18 mouse cellular contexts compared by ENCODE assay signal in the genomic region with DNA sequence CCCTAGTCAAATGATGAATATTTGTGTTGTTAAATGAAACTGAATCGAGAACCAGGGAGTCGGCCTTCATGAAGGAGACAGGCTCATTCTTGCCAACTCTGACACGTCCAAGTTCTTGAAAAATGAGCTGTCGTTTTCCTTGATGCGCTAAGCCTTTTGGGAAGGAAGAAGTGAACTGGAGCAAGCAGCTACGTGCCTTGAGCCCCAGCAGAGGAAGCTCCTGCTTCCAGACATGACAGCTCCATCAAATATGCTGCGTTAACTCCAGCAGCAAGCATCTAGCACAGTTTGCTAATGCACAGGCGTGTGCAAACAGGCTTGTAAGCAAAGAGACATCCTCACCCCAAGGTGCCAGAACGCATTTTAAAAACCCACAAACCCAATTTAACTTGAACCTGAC.
DNase-seq lines count a peak whose midpoint lies in the region; ATAC-seq and TF ChIP-seq lines count a peak whose summit lies in the region.
"Had no signal": no experiment of that assay in that cellular context is flagged by ENCODE, and none has a peak within 500 bp of the region (broad histone marks: within the 10 kb centered on the region; RNA-seq: fewer than 3 reads in every experiment).

No protein-coding gene starts in this region.

- H3K27me3 ChIP-seq in forebrain, postnatal 0 days (ENCODE audit: insufficient read depth, low read length): no peaks in the 10 kb centered on the region
- H3K27me3 ChIP-seq in forebrain, embryonic 11.5 days (ENCODE audit: control insufficient read depth, insufficient read depth, low read length): no peaks in the 10 kb centered on the region
- no peaks in the 10 kb centered on the region for H3K27me3 ChIP-seq in lung, embryonic 15.5 days
- H3K27me3 ChIP-seq in embryonic facial prominence, embryonic 14.5 days (replicated peaks; ENCODE audit: control insufficient read depth, insufficient read depth, low read length): no peaks in the 10 kb centered on the region

- no peak overlapping the region for H3K4me3 ChIP-seq in forebrain, postnatal 0 days (ENCODE audit: low read depth, low read length)
- H3K4me3 ChIP-seq in forebrain, embryonic 11.5 days (ENCODE audit: low read depth, low read length): no peak overlapping the region
- H3K4me3 ChIP-seq in lung, embryonic 15.5 days: no peak overlapping the region
- H3K4me3 ChIP-seq in embryonic facial prominence, embryonic 14.5 days (ENCODE audit: low read depth, low read length): no peak overlapping the region
- H3K4me3 ChIP-seq: midbrain, embryonic 10.5 days had no signal

- H3K36me3 ChIP-seq in forebrain, postnatal 0 days (ENCODE audit: insufficient read depth): no peaks in the 10 kb centered on the region
- H3K36me3 ChIP-seq in forebrain, embryonic 11.5 days (ENCODE audit: control insufficient read depth, insufficient read depth, low read length): no peaks in the 10 kb centered on the region
- no peaks in the 10 kb centered on the region for H3K36me3 ChIP-seq in lung, embryonic 15.5 days
- H3K36me3 ChIP-seq in embryonic facial prominence, embryonic 14.5 days (ENCODE audit: control insufficient read depth, insufficient read depth, low read length): no peaks in the 10 kb centered on the region
- H3K36me3 ChIP-seq: midbrain, embryonic 10.5 days had no signal

- H3K4me2 ChIP-seq in forebrain, postnatal 0 days (ENCODE audit: low read depth): no peak overlapping the region
- H3K4me2 ChIP-seq in forebrain, embryonic 11.5 days (ENCODE audit: low read depth, low read length, severe bottlenecking): no peak overlapping the region
- no peak overlapping the region for H3K4me2 ChIP-seq in lung, embryonic 15.5 days
- no peak overlapping the region for H3K4me2 ChIP-seq in embryonic facial prominence, embryonic 14.5 days (ENCODE audit: low read depth, low read length)

- H3K9ac ChIP-seq in forebrain, postnatal 0 days: no peak overlapping the region
- H3K9ac ChIP-seq in forebrain, embryonic 11.5 days (ENCODE audit: low read length): no peak overlapping the region
- H3K9ac ChIP-seq in lung, embryonic 15.5 days: no peak overlapping the region
- no peak overlapping the region for H3K9ac ChIP-seq in embryonic facial prominence, embryonic 14.5 days (ENCODE audit: low read depth, low read length)
- H3K9ac ChIP-seq: liver, postnatal 0 days had no signal

- WGBS in forebrain, postnatal 0 days: 69% methylated on average over 9 of the region's 9 CpGs
- 91% methylated on average over 9 of the region's 9 CpGs for WGBS in forebrain, embryonic 11.5 days
- 38% methylated on average over 9 of the region's 9 CpGs for WGBS in lung, embryonic 15.5 days
- 58% methylated on average over 9 of the region's 9 CpGs for WGBS in embryonic facial prominence, embryonic 14.5 days

- ATAC-seq in forebrain, postnatal 0 days: no peak
- no peak for ATAC-seq in forebrain, embryonic 11.5 days (replicated peaks; ENCODE audit: low FRiP score)
- ATAC-seq in lung, embryonic 15.5 days (ENCODE audit: borderline replicate concordance, extremely low read depth, low FRiP score, low TSS enrichment): peak; percentile 69
- peak; percentile 80; the same call in 1 of the 2 replicates for ATAC-seq in embryonic facial prominence, embryonic 14.5 days (ENCODE audit: low read depth)
- ATAC-seq: forebrain, embryonic 16.5 days; liver, postnatal 0 days had no signal

- no peak overlapping the region for H3K27ac ChIP-seq in forebrain, postnatal 0 days (ENCODE audit: low read depth, low read length)
- H3K27ac ChIP-seq in forebrain, embryonic 11.5 days (ENCODE audit: low read depth, low read length): no peak overlapping the region
- peak overlapping the region; percentile 11; the same call in 1 of the 2 replicates for H3K27ac ChIP-seq in lung, embryonic 15.5 days
- 0 out of 2 replicates have a peak overlapping the region, but pooled peaks have one; percentile 28 for H3K27ac ChIP-seq in embryonic facial prominence, embryonic 14.5 days (replicated peaks; ENCODE audit: low read depth, low read length)
- H3K27ac ChIP-seq: midbrain, embryonic 10.5 days had no signal

- no peaks in the 10 kb centered on the region for H3K9me3 ChIP-seq in forebrain, postnatal 0 days (ENCODE audit: low read length)
- H3K9me3 ChIP-seq in forebrain, embryonic 11.5 days (ENCODE audit: control insufficient read depth, low read length): no peaks in the 10 kb centered on the region
- H3K9me3 ChIP-seq in lung, embryonic 15.5 days: no peaks in the 10 kb centered on the region
- H3K9me3 ChIP-seq in embryonic facial prominence, embryonic 14.5 days (ENCODE audit: control insufficient read depth, low read length): no peaks in the 10 kb centered on the region
- H3K9me3 ChIP-seq: midbrain, embryonic 10.5 days had no signal

- no peak for TF ChIP-seq CTCF in forebrain, postnatal 0 days (IDR thresholded peaks at IDR 0.05; ENCODE audit: low read depth)

- H3K4me1 ChIP-seq in forebrain, postnatal 0 days (ENCODE audit: insufficient read depth): no peaks in the 10 kb centered on the region
- no peaks in the 10 kb centered on the region for H3K4me1 ChIP-seq in forebrain, embryonic 11.5 days (replicated peaks; ENCODE audit: control insufficient read depth, insufficient read depth, low read length)
- H3K4me1 ChIP-seq in lung, embryonic 15.5 days: peaks cover 46% of the 10 kb centered on the region
- no peaks in the 10 kb centered on the region for H3K4me1 ChIP-seq in embryonic facial prominence, embryonic 14.5 days (ENCODE audit: control insufficient read depth, insufficient read depth, low read length)
- H3K4me1 ChIP-seq: midbrain, embryonic 10.5 days had no signal

- DNase-seq in forebrain, postnatal 0 days: peak; percentile 17
- DNase-seq in forebrain, embryonic 11.5 days (ENCODE audit: low spot score): no peak
- no peak for DNase-seq in lung, postnatal 25 days (ENCODE audit: low spot score)
- DNase-seq in embryonic facial prominence, embryonic 14.5 days (ENCODE audit: low spot score): peak; percentile 88
- peak; percentile 33 to 50 for DNase-seq in lung, postnatal 4 days
- DNase-seq in right cerebral cortex, adult 18-20 months: no peak
- no peak for DNase-seq in adrenal gland, postnatal 4 days (ENCODE audit: low spot score in 2 of 2)
- DNase-seq: cerebellum, adult 11-12 months; cerebellum, postnatal 25 days; kidney, adult 18-20 months; kidney, postnatal 10 days; liver; liver, postnatal 0 days; spleen, adult 18-20 months; thymus, postnatal 14 days had no signal

Comparison
In these comparisons a context has a peak if more than half of its experiments do, and no peak if none do; other contexts are left out.
1. DNase-seq: peak in forebrain, postnatal 0 days (single experiment), embryonic facial prominence, embryonic 14.5 days (single experiment) and lung, postnatal 4 days (2 of 2); none in forebrain, embryonic 11.5 days (single experiment), lung, postnatal 25 days (single experiment), right cerebral cortex, adult 18-20 months (single experiment) and adrenal gland, postnatal 4 days (0 of 2).
2. ATAC-seq: peak in lung, embryonic 15.5 days (single experiment) and embryonic facial prominence, embryonic 14.5 days (single experiment); none in forebrain, postnatal 0 days (single experiment) and forebrain, embryonic 11.5 days (single experiment).
3. H3K27ac ChIP-seq: peak in lung, embryonic 15.5 days (single experiment) and embryonic facial prominence, embryonic 14.5 days (single experiment); none in forebrain, postnatal 0 days (single experiment) and forebrain, embryonic 11.5 days (single experiment).